Mouse (Mus musculus) subcutaneous adipose tissue, adult 2 months (tissue): ENCODE data around the gene Bhmt. TPM values are rescaled to one million over a fixed set of nuclear protein-coding genes. Genes with fewer than 3 reads are reported as not detected.

Source experiments
- polyA plus RNA-seq: library from polyadenylated mRNA; depleted of rRNA; stranded (reverse); fragments of >200 nt; gene quantifications from 2 replicates; pipeline ENCODE4 v1.2.3, GENCODE M21; 2012; ENCODE audit warnings: low replicate concordance; rRNA removed

Gene Bhmt
- 0.13 TPM in 1 of 2 replicates, not detected in the other for polyA plus RNA-seq

GRCm38 (mm10) chr13:93637282-93638245 is at the start of gene Bhmt:
Bhmt (minus strand) TSS chr13:93637961.

GRCm38 (mm10) chr13:93674131-93674561 is 36.4 kb upstream of the Bhmt start, which contains the start of the genes Bhmt2 and Dmgdh:
Bhmt2 (minus strand) TSS chr13:93674302.
Dmgdh (plus strand) TSS chr13:93674433.

Other genes with a start within 250 kb of the Bhmt start
- 4.8 and 31.0 TPM in 2 replicates for gene Jmy, start 138.2 kb downstream of the Bhmt start, polyA plus RNA-seq
- not detected in 2 replicates for gene Bhmt2, start 36.3 kb upstream of the Bhmt start, polyA plus RNA-seq
- not detected in 2 replicates for gene Dmgdh, start 36.5 kb upstream of the Bhmt start, polyA plus RNA-seq
- gene Arsb, start 133.7 kb upstream of the Bhmt start, polyA plus RNA-seq, result 48.1 and 64.7 TPM in 2 replicates